Mouse (Mus musculus): ENCODE results near the gene Setd2.

The Setd2 gene

GRCm38 (mm10) chr9:110532538-110533291 is at the start of gene Setd2:
Gene Setd2, plus strand, starts transcription at chr9:110532597.
- peak; percentile 87 for DNase-seq (ENCODE audit: low read depth, low spot score)

DNA sequence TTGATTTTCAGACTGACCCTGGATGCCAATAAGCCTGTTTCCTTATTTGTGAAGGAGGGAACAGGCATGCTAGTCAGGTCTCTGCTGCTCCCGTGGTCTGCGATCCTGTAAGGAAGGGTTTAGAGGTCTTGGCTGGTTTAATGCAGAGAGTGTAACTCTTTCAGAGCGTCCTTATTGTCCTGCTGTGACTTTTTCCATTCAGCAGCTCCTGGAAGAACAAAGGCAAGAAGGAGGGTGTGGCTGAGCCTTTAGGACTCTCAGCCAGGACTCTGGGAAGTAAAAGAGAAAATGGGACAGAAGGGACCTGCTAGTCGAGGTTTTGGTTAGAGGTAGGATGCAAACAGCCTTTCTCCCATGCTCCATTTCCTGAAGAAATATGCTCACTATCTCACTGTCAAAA is 43.6 kb upstream of the Setd2 start:
- DNase-seq (ENCODE audit: low read depth, low spot score), result no peak

GRCm38 (mm10) chr9:110490913-110491312 is 41.5 kb upstream of the Setd2 start:
- peak; percentile 12 for DNase-seq (ENCODE audit: low read depth, low spot score)

- DNase-seq (ENCODE audit: low read depth, low spot score), result no peak
These were observed 6.7 kb upstream of the Setd2 start for GRCm38 (mm10) chr9:110525737-110526136.

DNA sequence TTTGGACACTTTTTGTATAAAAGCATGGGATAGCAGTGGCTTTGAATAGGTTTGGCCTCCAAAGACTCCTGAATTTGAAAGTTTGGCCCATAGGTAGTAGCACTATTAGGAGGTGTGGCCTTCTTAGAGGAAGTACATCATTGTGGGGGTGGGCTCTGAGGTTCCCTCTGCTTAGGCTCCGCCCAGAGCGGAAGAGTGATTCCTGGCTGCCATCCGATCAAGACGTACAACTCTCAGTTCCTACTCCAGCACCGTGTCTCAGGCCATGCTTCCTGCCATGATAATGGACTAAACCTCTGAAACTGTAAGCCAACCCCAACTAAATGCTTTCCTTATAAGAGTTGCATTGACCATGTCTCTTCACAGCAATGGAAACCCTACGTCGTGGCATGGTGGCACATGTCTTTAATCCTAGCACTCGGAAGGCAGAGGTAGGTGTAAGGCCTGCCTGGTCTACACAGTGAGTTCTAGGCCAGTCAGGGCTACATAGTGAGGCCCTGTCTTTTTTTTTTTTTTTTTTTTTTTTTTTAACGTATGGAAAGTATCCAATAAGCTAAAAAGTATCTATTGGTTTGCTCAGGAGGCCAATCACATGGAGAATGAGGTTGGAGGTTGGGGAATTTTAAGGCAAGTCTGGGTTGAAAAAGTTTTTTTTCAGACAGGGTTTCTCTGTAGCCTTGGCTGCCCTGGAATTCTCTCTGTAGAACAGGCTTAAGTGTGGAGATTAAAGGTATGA is 3.2 kb upstream of the Setd2 start:
- no peak for DNase-seq (ENCODE audit: low read depth, low spot score)

GRCm38 (mm10) chr9:110530650-110531049 is 1.7 kb upstream of the Setd2 start:
- peak; percentile 9 for DNase-seq (ENCODE audit: low read depth, low spot score)

DNA sequence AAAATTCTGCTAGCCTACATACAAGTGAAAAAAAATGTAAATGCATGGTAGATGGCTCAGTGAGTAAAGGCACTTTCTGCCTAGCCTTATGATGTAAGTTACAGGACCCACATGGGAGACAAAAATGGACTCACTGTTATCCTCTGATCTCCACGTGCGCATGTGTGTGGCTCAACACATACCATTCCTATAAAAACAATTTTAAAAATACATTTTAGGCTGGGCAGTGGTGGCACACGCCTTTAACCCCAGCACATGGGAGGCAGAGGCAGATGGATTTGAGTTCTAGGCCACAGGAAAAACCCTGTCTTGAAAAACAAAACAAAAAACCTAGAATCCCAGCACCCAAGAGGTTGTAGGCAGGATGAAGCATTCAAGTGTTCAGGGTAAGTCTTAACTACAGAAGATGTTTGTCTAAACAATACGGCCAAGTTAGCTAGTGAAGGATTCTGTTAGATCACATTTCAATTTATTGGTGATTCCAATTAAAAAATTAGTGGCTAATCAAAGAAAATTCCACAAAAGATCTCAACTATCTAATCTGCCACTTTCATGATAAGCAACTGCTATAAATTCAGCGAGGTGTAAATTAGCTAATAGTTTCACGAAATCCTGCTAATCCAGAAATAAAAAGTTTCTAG is 1.1 kb upstream of the Setd2 start:
- DNase-seq (ENCODE audit: low read depth, low spot score), result peak; percentile 9

DNA sequence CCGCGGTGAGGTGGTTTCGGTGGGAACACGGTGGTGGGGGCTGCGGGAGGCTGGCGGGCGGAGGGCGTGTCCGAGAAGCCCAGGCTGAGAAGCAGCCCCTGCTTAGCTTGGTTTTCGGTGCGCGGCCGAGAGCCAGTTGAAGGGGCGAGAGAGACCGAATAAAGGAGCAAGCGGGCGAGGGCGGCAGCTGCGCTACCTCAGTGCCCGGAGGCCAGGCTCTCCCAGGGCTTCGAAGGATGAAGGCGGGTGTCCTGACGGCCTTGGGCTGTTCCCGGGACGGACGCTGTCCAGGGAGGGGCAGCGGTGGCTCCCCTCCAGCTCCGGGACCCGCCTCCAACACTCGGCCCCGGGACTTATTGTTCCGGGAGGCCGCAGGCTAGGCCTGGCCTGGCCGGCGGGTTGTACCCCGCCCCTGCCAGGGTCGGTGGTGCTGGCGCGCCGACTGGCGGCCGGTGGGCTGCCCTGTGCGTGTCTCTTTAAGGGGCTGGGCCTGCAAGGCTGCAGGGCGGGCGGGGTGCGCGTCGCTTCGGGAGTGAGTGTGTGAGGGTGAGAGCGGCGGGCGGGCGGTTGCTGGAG is 395 bp upstream of the Setd2 start:
- DNase-seq (ENCODE audit: low read depth, low spot score), result peak; percentile 95

GRCm38 (mm10) chr9:110533645-110534044 is 1.2 kb downstream of the Setd2 start:
- peak; percentile 19 for DNase-seq (ENCODE audit: low read depth, low spot score)

DNA sequence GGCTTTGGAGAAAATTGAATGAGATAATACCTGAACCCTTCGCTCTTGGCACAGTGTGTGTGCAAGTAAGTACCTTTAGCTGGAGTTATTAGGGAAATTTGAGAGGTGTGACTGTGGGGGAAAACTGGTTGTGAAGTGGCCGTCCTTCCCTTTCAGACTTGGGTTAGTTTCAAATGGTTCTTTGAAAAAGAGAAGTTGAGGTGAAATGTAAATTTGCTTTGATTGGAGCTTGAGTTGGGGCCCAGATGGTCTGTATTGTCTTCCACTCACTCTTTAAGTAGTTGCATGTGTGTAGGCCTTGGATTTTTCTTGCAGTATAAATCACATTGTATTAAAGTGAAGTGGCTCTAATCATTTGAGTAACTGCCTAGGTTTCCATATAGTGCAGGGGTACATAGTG is 2.7 kb downstream of the Setd2 start:
- DNase-seq (ENCODE audit: low read depth, low spot score), result no peak

GRCm38 (mm10) chr9:110536636-110537035 is 4.2 kb downstream of the Setd2 start:
- DNase-seq (ENCODE audit: low read depth, low spot score), result no peak

DNA sequence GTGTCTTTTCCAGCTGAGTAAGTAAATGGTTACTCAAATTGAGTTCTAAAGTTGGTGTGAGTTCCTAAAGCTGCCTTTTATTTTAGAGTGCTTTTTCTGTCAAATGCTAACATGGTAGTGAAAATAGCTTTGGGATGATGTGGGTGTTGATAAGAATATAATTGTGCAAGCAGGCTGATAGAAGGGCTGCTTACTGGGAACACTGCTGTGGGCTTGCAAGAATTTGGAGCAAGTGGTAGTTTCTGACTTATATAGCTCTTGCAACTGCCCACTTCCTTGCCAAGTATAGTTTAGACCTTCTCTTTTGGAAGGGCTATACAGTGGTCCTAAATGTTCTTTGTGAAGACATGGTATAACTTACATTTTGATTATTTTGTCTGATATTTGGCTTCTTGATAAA is 6.1 kb downstream of the Setd2 start:
- DNase-seq (ENCODE audit: low read depth, low spot score), result no peak

DNA sequence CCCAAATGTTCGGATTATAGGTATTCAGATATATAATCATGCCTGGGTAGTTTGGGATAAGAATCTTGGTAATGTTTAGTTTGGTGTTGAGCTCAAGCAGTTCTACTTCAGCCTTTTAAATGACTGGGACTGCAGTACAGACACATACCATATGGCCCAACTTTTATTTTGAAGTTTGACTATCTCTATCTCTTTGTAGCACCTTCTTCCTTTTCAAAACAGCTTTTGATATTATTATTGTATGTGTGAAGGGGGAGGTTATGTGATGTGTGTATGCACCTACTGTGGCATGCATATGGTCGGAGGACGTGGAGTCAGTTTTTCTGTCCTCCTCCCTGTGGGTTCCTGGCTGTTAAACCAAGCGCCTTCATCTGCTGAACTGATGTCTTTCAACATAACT is 9.6 kb downstream of the Setd2 start:
- DNase-seq (ENCODE audit: low read depth, low spot score), result peak; percentile 17

GRCm38 (mm10) chr9:110548261-110548660 is 15.9 kb downstream of the Setd2 start:
- no peak for DNase-seq (ENCODE audit: low read depth, low spot score)

DNA sequence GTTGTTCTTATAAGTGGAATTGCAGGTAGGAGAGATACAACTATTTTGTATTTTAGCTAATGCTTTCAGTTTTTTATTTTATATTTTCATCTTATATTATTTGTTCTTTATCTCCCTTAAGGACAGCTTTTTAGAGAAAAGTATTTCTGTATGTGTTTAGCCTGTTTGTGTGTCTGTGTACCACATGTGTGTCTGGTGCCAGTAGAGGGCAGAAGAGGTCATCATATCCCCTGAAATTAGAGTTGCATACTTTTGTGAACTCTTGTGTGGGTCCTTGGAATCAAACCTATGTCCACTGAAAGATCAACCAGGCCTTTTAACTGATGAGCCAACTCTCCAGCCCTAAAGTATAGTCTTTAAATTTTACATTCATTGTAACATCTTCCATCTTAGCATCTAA is 35.9 kb downstream of the Setd2 start:
- no peak for DNase-seq (ENCODE audit: low read depth, low spot score)

DNA sequence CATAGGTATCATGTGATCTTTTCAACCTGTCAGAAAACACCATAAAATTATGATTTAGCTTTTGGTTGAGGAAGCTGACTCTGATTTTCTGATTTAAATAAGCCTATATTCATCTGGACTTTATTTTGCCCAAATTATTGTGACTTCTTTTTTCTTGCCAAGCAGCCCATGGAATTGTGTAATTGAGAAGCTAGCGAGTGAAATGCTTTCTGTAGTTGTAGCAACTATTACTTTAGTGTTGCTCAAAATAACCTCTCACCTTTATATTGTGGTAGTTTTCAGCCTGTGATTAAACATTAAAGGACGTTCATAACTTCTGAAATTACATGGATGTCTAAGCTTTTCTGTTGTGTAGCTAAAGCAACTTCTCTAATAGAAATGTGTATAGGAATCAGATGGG is 49.8 kb downstream of the Setd2 start:
- no peak for DNase-seq (ENCODE audit: low read depth, low spot score)

DNA sequence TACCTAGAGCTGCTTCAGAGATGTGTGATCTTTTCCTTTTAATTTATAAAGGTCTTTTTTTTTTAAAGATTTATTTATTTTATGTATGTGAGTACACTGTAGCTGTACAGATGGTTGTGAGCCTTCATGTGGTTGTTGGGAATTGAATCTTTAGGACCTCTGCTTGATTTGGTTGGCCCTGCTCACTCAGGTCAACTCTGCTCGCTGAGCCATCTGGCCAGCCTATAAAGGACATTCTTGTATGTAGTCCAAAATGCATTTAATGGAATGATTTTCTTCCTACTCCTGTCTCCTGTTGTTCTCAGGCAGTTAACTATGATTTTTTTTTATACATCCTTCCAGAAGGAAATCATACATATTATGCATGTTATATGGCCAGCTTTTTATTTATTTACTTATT is 51.1 kb downstream of the Setd2 start:
- no peak for DNase-seq (ENCODE audit: low read depth, low spot score)

GRCm38 (mm10) chr9:110611471-110611870 is 79.1 kb downstream of the Setd2 start:
- DNase-seq (ENCODE audit: low read depth, low spot score), result no peak

DNA sequence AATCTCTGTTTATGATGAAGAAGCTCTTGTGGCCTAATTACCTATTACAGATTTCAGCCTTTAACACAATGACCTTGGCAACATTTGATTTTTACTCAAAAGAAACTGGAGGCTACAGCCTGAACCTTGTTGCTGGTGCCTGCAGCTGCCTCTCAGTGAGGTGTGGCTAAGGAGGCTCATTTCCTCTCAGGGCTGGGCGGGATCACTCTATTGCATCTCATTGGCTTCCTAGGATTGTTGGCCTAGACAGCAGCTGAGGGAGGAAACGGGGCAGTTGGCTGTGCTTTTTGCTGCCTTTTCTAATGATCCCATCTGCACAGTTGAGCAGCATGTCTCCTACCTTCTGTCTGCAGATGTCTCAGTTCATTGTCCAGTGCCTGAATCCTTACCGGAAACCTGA is 84.7 kb downstream of the Setd2 start:
- DNase-seq (ENCODE audit: low read depth, low spot score), result no peak

DNA sequence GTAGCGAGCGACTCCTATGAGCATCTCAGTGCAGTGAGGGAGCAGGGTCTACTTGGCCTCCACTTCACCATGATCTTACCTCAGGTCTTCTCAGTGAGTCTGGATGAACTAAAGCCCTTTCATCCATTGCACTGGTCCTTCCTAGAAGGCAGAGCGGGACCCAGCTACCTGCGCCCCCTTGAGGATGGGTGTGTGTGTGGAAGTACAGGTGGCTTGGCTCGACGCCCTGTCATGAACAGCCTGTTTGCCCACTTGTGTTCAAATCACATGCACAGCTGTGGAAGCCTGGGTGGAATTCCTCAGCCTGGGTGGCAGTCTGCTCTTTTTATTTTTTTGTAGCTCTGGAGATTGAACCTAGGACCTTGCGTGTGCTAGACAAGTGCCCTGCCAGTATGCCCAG is 87.8 kb downstream of the Setd2 start:
- DNase-seq (ENCODE audit: low read depth, low spot score), result no peak

- DNase-seq (ENCODE audit: low read depth, low spot score), result no peak
These were observed 88.3 kb downstream of the Setd2 start for GRCm38 (mm10) chr9:110620685-110621084.

GRCm38 (mm10) chr9:110622621-110623219 is 90.3 kb downstream of the Setd2 start:
- no peak for DNase-seq (ENCODE audit: low read depth, low spot score)

All from CD4-positive helper T cell, adult 2 months (primary cell).